ENCODE assay signal across 31 mouse cellular contexts in the genomic region with DNA sequence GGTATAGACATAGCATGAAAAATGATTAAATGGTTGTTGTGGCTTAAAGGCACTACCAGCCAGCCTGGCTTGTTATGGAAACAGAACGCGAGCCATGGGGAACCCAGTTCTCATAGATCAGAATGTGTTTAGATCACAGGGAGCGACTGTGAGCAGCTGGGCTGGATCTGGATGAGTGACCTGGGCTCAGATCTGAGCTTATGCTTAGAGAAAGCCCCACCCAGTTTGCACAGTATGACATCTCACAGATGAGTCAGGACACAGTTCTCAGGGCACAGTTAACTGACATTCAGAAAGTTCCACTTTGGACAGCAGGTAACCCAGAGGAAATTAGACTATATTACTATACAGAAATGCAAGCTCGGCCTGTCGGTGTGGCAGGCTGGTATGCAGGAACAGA.
DNase-seq lines count a peak whose midpoint lies in the region; ATAC-seq lines count a peak whose summit lies in the region.
"Had no signal": no experiment of that assay in that cellular context is flagged by ENCODE, and none has a peak within 500 bp of the region (broad histone marks: within the 10 kb centered on the region; RNA-seq: fewer than 3 reads in every experiment).

No protein-coding gene starts in this region.

- no peak for DNase-seq in heart, postnatal 14 days
- DNase-seq in heart, postnatal 10 days = no peak
- DNase-seq in midbrain, embryonic 11.5 days (ENCODE audit: low spot score, missing footprints) = peak; percentile 8
- DNase-seq in ZHBTc4 (ENCODE audit: low read depth, low spot score) = peak; percentile 67
- DNase-seq in ovary, postnatal 14 days (ENCODE audit: low spot score) = no peak
- DNase-seq: adrenal gland, adult 8-10 months; adrenal gland, postnatal 25 days; B cell, adult 2 months; cerebellum, adult 11-12 months; cerebellum, adult 8-10 months; cerebellum, postnatal 36 days; embryo, embryonic 11 days; forebrain, postnatal 0 days; gastrocnemius, adult 2 months; gastrocnemius, postnatal 14 days; heart, adult 2 months; heart, postnatal 36 days; kidney, adult 2 months had no signal

- intact Hi-C loops in heart, postnatal 14 days (cut with DNase I) = no loop called here
- intact Hi-C loops in heart, postnatal 10 days (cut with DNase I) = no loop called here

- H3K36me3 ChIP-seq in heart, embryonic 12.5 days = no peaks in the 10 kb centered on the region
- no peaks in the 10 kb centered on the region for H3K36me3 ChIP-seq in heart, embryonic 15.5 days
- no peaks in the 10 kb centered on the region for H3K36me3 ChIP-seq in midbrain, embryonic 11.5 days (ENCODE audit: control insufficient read depth, insufficient read depth, low read length)
- no peaks in the 10 kb centered on the region for H3K36me3 ChIP-seq in midbrain, embryonic 15.5 days (replicated peaks)
- H3K36me3 ChIP-seq: embryonic facial prominence, embryonic 15.5 days; G1E; heart, embryonic 10.5 days; hindbrain, embryonic 10.5 days; hindbrain, embryonic 13.5 days had no signal

- no peaks in the 10 kb centered on the region for H3K27me3 ChIP-seq in heart, embryonic 12.5 days (replicated peaks)
- no peaks in the 10 kb centered on the region for H3K27me3 ChIP-seq in heart, embryonic 15.5 days
- H3K27me3 ChIP-seq in midbrain, embryonic 11.5 days (ENCODE audit: control insufficient read depth, insufficient read depth, low read length) = no peaks in the 10 kb centered on the region
- no peaks in the 10 kb centered on the region for H3K27me3 ChIP-seq in midbrain, embryonic 15.5 days (replicated peaks)
- H3K27me3 ChIP-seq: CH12.LX; embryonic facial prominence, embryonic 15.5 days; hindbrain, embryonic 13.5 days; Patski had no signal

- WGBS in heart, embryonic 12.5 days = 69% methylated on average over 5 of the region's 5 CpGs
- WGBS in heart, embryonic 15.5 days = 86% methylated on average over 5 of the region's 5 CpGs
- 90% methylated on average over 5 of the region's 5 CpGs for WGBS in midbrain, embryonic 11.5 days
- 82% methylated on average over 5 of the region's 5 CpGs for WGBS in midbrain, embryonic 15.5 days

- no peak overlapping the region for H3K4me2 ChIP-seq in heart, embryonic 12.5 days
- H3K4me2 ChIP-seq in heart, embryonic 15.5 days = no peak overlapping the region
- H3K4me2 ChIP-seq in midbrain, embryonic 11.5 days = no peak overlapping the region
- no peak overlapping the region for H3K4me2 ChIP-seq in midbrain, embryonic 15.5 days
- H3K4me2 ChIP-seq: embryonic facial prominence, embryonic 15.5 days; hindbrain, embryonic 13.5 days had no signal

- ATAC-seq in heart, embryonic 12.5 days (ENCODE audit: insufficient number of reproducible peaks, low FRiP score) = 0 out of 2 replicates have a peak, but pooled peaks have one; percentile 16
- ATAC-seq in heart, embryonic 15.5 days (replicated peaks; ENCODE audit: insufficient number of reproducible peaks, insufficient read depth, low FRiP score, low read depth) = no peak
- ATAC-seq in midbrain, embryonic 11.5 days (ENCODE audit: low FRiP score) = no peak
- ATAC-seq in midbrain, embryonic 15.5 days (replicated peaks) = no peak
- ATAC-seq: activated CD4-positive, CD25-positive, alpha-beta regulatory T cell, adult 4 months; forebrain, embryonic 14.5 days; forebrain, postnatal 0 days; intestine, postnatal 0 days; Patski had no signal

- H3K9me3 ChIP-seq in heart, embryonic 12.5 days (replicated peaks) = no peaks in the 10 kb centered on the region
- no peaks in the 10 kb centered on the region for H3K9me3 ChIP-seq in heart, embryonic 15.5 days (replicated peaks)
- no peaks in the 10 kb centered on the region for H3K9me3 ChIP-seq in midbrain, embryonic 11.5 days (ENCODE audit: control insufficient read depth, low read length)
- H3K9me3 ChIP-seq in midbrain, embryonic 15.5 days = no peaks in the 10 kb centered on the region
- H3K9me3 ChIP-seq: embryonic facial prominence, embryonic 15.5 days; G1E; heart, embryonic 10.5 days; hindbrain, embryonic 10.5 days; hindbrain, embryonic 13.5 days had no signal

- H3K9ac ChIP-seq in heart, embryonic 12.5 days = no peak overlapping the region
- H3K9ac ChIP-seq in heart, embryonic 15.5 days = no peak overlapping the region
- H3K9ac ChIP-seq in midbrain, embryonic 11.5 days (ENCODE audit: low read length) = no peak overlapping the region
- no peak overlapping the region for H3K9ac ChIP-seq in midbrain, embryonic 15.5 days
- H3K9ac ChIP-seq: embryonic facial prominence, embryonic 15.5 days; forebrain, postnatal 0 days; hindbrain, embryonic 13.5 days had no signal

- peak overlapping the region; percentile 16; the same call in 1 of the 2 replicates for H3K27ac ChIP-seq in heart, embryonic 12.5 days (ENCODE audit: poor library complexity, severe bottlenecking)
- 0 out of 2 replicates have a peak overlapping the region, but pooled peaks have one; percentile 6 for H3K27ac ChIP-seq in heart, embryonic 15.5 days
- no peak overlapping the region for H3K27ac ChIP-seq in midbrain, embryonic 11.5 days (ENCODE audit: low read depth, low read length)
- no peak overlapping the region for H3K27ac ChIP-seq in midbrain, embryonic 15.5 days
- H3K27ac ChIP-seq: embryonic facial prominence, embryonic 15.5 days; gastrocnemius, adult 2 months; heart, adult 2 months; hindbrain, embryonic 13.5 days had no signal

- peaks cover 12% of the 10 kb centered on the region; the same call in 1 of the 2 replicates for H3K4me1 ChIP-seq in heart, embryonic 12.5 days (replicated peaks)
- H3K4me1 ChIP-seq in heart, embryonic 15.5 days (replicated peaks) = no peaks in the 10 kb centered on the region
- no peaks in the 10 kb centered on the region for H3K4me1 ChIP-seq in midbrain, embryonic 11.5 days (ENCODE audit: control insufficient read depth, insufficient read depth, low read length)
- no peaks in the 10 kb centered on the region for H3K4me1 ChIP-seq in midbrain, embryonic 15.5 days
- H3K4me1 ChIP-seq: embryonic facial prominence, embryonic 15.5 days; heart, embryonic 10.5 days; hindbrain, embryonic 13.5 days had no signal

- H3K4me3 ChIP-seq in heart, embryonic 12.5 days = no peak overlapping the region
- no peak overlapping the region for H3K4me3 ChIP-seq in heart, embryonic 15.5 days
- H3K4me3 ChIP-seq in midbrain, embryonic 11.5 days (ENCODE audit: low read depth, low read length) = no peak overlapping the region
- no peak overlapping the region for H3K4me3 ChIP-seq in midbrain, embryonic 15.5 days
- H3K4me3 ChIP-seq: embryonic facial prominence, embryonic 15.5 days; gastrocnemius, adult 2 months; heart, adult 2 months; heart, embryonic 10.5 days; hindbrain, embryonic 10.5 days; hindbrain, embryonic 13.5 days had no signal

Comparison
In these comparisons a context has a peak if more than half of its experiments do, and no peak if none do; other contexts are left out.
1. H3K27ac ChIP-seq: peak in heart, embryonic 12.5 days (single experiment) and heart, embryonic 15.5 days (single experiment); none in midbrain, embryonic 11.5 days (single experiment) and midbrain, embryonic 15.5 days (single experiment).
2. DNase-seq: peak in midbrain, embryonic 11.5 days (single experiment) and ZHBTc4 (single experiment); none in heart, postnatal 14 days (0 of 2), heart, postnatal 10 days (0 of 2) and ovary, postnatal 14 days (single experiment).